Mouse (Mus musculus) splenic B cell, adult 2 months (primary cell): ENCODE data around the gene Stra8.

Source experiments
- DNase-seq: peaks from one replicate; pipeline ENCODE4 v3.0.0-alpha.2; 2011; ENCODE audit warnings: low read depth, low spot score
- H3K27me3 ChIP-seq: 2 replicates; pipeline ENCODE4 v1.6.1; 2012; ENCODE audit warnings: mild to moderate bottlenecking, low read length, moderate library complexity, mixed read lengths; ENCODE audit not compliant: control insufficient read depth, poor library complexity, insufficient read depth, severe bottlenecking
- H3K36me3 ChIP-seq: 2 replicates; pipeline ENCODE4 v1.6.1; 2012; ENCODE audit warnings: mild to moderate bottlenecking, low read length, moderate library complexity, mixed read lengths; ENCODE audit not compliant: control insufficient read depth, poor library complexity, insufficient read depth, severe bottlenecking

Stra8 gene

GRCm38 (mm10) chr6:34943499-34943898 is 23.5 kb downstream of the Stra8 start:
- H3K27me3 ChIP-seq = no peaks in the 10 kb centered on the region
- DNase-seq = no peak

GRCm38 (mm10) chr6:34946486-34947079 is 26.6 kb downstream of the Stra8 start:
- Histone ChIP-seq H3K27me3 (no peaks in the 10 kb centered on the region), H3K36me3 (no peaks in the 10 kb centered on the region)
- no peak for DNase-seq

More at GRCm38 (mm10) chr6:34943499-34943898, 23.5 kb downstream of the Stra8 start:
- no peaks in the 10 kb centered on the region for H3K36me3 ChIP-seq

GRCm38 (mm10) chr6:34948461-34948860 is 28.5 kb downstream of the Stra8 start:
- no peak for DNase-seq
- H3K27me3 ChIP-seq = no peaks in the 10 kb centered on the region
- H3K36me3 ChIP-seq = no peaks in the 10 kb centered on the region

- peak; percentile 47 for DNase-seq
- Histone ChIP-seq H3K27me3 (no peaks in the 10 kb centered on the region), H3K36me3 (no peaks in the 10 kb centered on the region)
These were observed 31.6 kb downstream of the Stra8 start for GRCm38 (mm10) chr6:34951518-34951917.

- Histone ChIP-seq H3K36me3 (no peaks in the 10 kb centered on the region), H3K27me3 (no peaks in the 10 kb centered on the region)
- DNase-seq = peak; percentile 37
These were observed 32.1 kb downstream of the Stra8 start for GRCm38 (mm10) chr6:34951956-34952667.

GRCm38 (mm10) chr6:34954926-34955861 is 35.2 kb downstream of the Stra8 start:
- DNase-seq = peak; percentile 76

GRCm38 (mm10) chr6:34955862-34956241 is 35.9 kb downstream of the Stra8 start:
- Histone ChIP-seq H3K36me3 (no peaks in the 10 kb centered on the region; the same call in 1 of the 2 replicates), H3K27me3 (no peaks in the 10 kb centered on the region)
- no peak for DNase-seq

More at GRCm38 (mm10) chr6:34954926-34955861, 35.2 kb downstream of the Stra8 start:
- Histone ChIP-seq H3K36me3 (no peaks in the 10 kb centered on the region), H3K27me3 (no peaks in the 10 kb centered on the region)

GRCm38 (mm10) chr6:34959131-34959530 is 39.2 kb downstream of the Stra8 start:
- Histone ChIP-seq H3K36me3 (no peaks in the 10 kb centered on the region; the same call in 1 of the 2 replicates), H3K27me3 (no peaks in the 10 kb centered on the region)
- DNase-seq = no peak

- Histone ChIP-seq H3K36me3 (no peaks in the 10 kb centered on the region; the same call in 1 of the 2 replicates), H3K27me3 (no peaks in the 10 kb centered on the region)
- DNase-seq = no peak
These were observed 44.6 kb downstream of the Stra8 start for GRCm38 (mm10) chr6:34964550-34964949.

- DNase-seq = no peak
- no peaks in the 10 kb centered on the region for H3K36me3 ChIP-seq
- H3K27me3 ChIP-seq = no peaks in the 10 kb centered on the region
These were observed 46.0 kb downstream of the Stra8 start for GRCm38 (mm10) chr6:34965819-34966539.

GRCm38 (mm10) chr6:34971181-34971580 is 51.2 kb downstream of the Stra8 start:
- H3K27me3 ChIP-seq = no peaks in the 10 kb centered on the region
- no peaks in the 10 kb centered on the region for H3K36me3 ChIP-seq
- DNase-seq = no peak

- no peaks in the 10 kb centered on the region for H3K27me3 ChIP-seq
- H3K36me3 ChIP-seq = no peaks in the 10 kb centered on the region
- DNase-seq = no peak
These were observed 59.3 kb downstream of the Stra8 start for GRCm38 (mm10) chr6:34979291-34979690.

GRCm38 (mm10) chr6:34980661-34981060 is 60.7 kb downstream of the Stra8 start:
- no peaks in the 10 kb centered on the region for H3K36me3 ChIP-seq
- no peak for DNase-seq
- no peaks in the 10 kb centered on the region for H3K27me3 ChIP-seq

GRCm38 (mm10) chr6:34987085-34987645 is 67.2 kb downstream of the Stra8 start:
- H3K36me3 ChIP-seq = no peaks in the 10 kb centered on the region
- no peak for DNase-seq
- no peaks in the 10 kb centered on the region for H3K27me3 ChIP-seq
